Mouse (Mus musculus) forebrain, embryonic 11.5 days (tissue): ENCODE results near the gene Cmklr1. TPM values are rescaled to one million over a fixed set of nuclear protein-coding genes. Genes with fewer than 3 reads are reported as not detected.

Experiments used
- ATAC-seq: fragments of 200-750 bp; cut with Nextera tagmentation; replicated peaks from 2 replicates; pipeline ENCODE4 v1.8.0; 2017; ENCODE audit warnings: moderate TSS enrichment; ENCODE audit not compliant: low FRiP score
- DNase-seq: peaks from one replicate; pipeline ENCODE4 v3.0.0-alpha.2; 2017; ENCODE audit warnings: low spot score
- H3K27ac ChIP-seq: fragments of 300-500 bp; sonication (generic); 2 replicates; pipeline ENCODE4 v1.5.1; 2014; ENCODE audit warnings: low read depth, low read length
- H3K27me3 ChIP-seq: fragments of 300-500 bp; sonication (generic); 2 replicates; pipeline ENCODE4 v1.6.1; 2014; ENCODE audit warnings: mild to moderate bottlenecking, low read length, mixed read lengths; ENCODE audit not compliant: control insufficient read depth, insufficient read depth
- H3K36me3 ChIP-seq: fragments of 300-500 bp; sonication (generic); 2 replicates; pipeline ENCODE4 v1.6.1; 2014; ENCODE audit warnings: mild to moderate bottlenecking, low read length, moderate library complexity, mixed read lengths; ENCODE audit not compliant: control insufficient read depth, insufficient read depth
- H3K4me1 ChIP-seq: fragments of 300-500 bp; sonication (generic); replicated peaks from 2 replicates; pipeline ENCODE4 v1.6.1; 2014; ENCODE audit warnings: low read length, mixed read lengths; ENCODE audit not compliant: control insufficient read depth, insufficient read depth
- H3K4me2 ChIP-seq: fragments of 300-500 bp; sonication (generic); 2 replicates; pipeline ENCODE4 v1.6.1; 2014; ENCODE audit warnings: low read depth, mild to moderate bottlenecking, low read length, moderate library complexity, mixed read lengths; ENCODE audit not compliant: severe bottlenecking
- H3K4me3 ChIP-seq: fragments of 300-500 bp; sonication (generic); 2 replicates; pipeline ENCODE4 v1.5.1; 2014; ENCODE audit warnings: low read depth, low read length
- H3K9ac ChIP-seq: fragments of 300-500 bp; sonication (generic); 2 replicates; pipeline ENCODE4 v1.6.1; 2014; ENCODE audit warnings: low read length
- H3K9me3 ChIP-seq: fragments of 300-500 bp; sonication (generic); 2 replicates; pipeline ENCODE4 v1.6.1; 2016; ENCODE audit warnings: low read length, mixed read lengths; ENCODE audit not compliant: control insufficient read depth
- WGBS: fragments of 180-500 bp; shearing (Covaris S2); extraction: QIAGEN DNeasy Blood & Tissue Kit; methylation state at CpG from one replicate; pipeline ENCODE4 v1.1.7; 2014; 5-methylcytosine and 5-hydroxymethylcytosine counted together
- polyA plus RNA-seq: library from polyadenylated mRNA; unstranded; fragments of >200 nt; fragmentation: Nextera tagmentation; extraction: Ambion mirVana; gene quantifications from 2 replicates; pipeline ENCODE4 v1.2.1, GENCODE M21; 2014

Gene Cmklr1
- polyA plus RNA-seq, 1 experiment from 2014 or later = 1.1 TPM

DNA sequence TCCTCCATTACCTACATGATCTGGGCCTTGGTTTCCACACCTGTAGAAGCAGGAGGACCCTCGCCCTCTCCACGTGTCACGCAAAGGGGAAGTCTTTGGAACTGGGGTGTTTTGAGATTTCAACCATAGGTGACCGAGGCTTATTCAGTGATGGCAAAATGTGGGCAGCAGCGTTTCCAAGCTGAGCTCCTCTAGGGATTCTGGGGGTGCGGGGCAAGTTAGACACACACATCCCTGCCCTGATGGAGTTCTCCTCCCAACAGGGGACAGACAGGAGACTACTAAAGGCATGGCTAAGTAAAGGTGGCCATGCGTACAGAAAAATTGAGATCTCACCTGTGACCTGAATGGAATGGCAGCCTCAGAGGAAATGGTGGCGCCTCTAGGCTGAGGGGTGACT, 41.7 kb downstream of the Cmklr1 start:
- H3K4me2 ChIP-seq = no peak overlapping the region
- H3K4me3 ChIP-seq = no peak overlapping the region
- no peak overlapping the region for H3K27ac ChIP-seq
- H3K4me1 ChIP-seq = no peaks in the 10 kb centered on the region
- ATAC-seq (no peak), DNase-seq (no peak)
- no peak overlapping the region for H3K9ac ChIP-seq
- H3K9me3 ChIP-seq = no peaks in the 10 kb centered on the region
- no peaks in the 10 kb centered on the region for H3K27me3 ChIP-seq
- 81% methylated on average over 8 of the region's 8 CpGs for WGBS
- no peaks in the 10 kb centered on the region for H3K36me3 ChIP-seq

DNA sequence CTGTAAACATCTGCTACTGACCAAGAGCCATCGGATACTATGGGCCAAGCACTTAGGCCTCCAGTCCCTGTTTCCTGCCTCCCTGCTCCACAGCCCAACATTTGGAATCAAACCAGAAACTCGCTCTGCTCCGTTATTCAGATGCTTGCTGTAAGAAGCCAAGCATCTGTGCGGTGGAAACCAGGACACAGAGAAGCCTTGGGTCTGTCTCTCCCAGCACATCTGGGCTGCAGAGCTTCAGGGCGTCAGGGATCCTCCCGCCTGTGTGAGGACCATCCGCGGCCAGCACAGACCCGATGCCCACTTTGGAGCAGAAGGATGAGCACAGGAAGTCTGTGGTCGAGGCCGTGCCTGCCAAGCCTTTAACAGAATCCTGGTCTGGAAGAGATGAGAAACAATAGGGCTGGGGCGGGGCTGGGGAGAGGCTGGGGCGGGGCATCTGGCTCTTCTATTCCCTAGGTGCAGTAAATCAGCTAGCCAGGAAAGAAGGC, 42.2 kb downstream of the Cmklr1 start:
- H3K27ac ChIP-seq = no peak overlapping the region
- WGBS = 33% methylated on average over 13 of the region's 13 CpGs
- no peaks in the 10 kb centered on the region for H3K36me3 ChIP-seq
- no peaks in the 10 kb centered on the region for H3K4me1 ChIP-seq
- no peak for DNase-seq
- no peak overlapping the region for H3K4me3 ChIP-seq
- no peak for ATAC-seq
- no peaks in the 10 kb centered on the region for H3K9me3 ChIP-seq
- H3K27me3 ChIP-seq = no peaks in the 10 kb centered on the region
- no peak overlapping the region for H3K9ac ChIP-seq
- H3K4me2 ChIP-seq = no peak overlapping the region

DNA sequence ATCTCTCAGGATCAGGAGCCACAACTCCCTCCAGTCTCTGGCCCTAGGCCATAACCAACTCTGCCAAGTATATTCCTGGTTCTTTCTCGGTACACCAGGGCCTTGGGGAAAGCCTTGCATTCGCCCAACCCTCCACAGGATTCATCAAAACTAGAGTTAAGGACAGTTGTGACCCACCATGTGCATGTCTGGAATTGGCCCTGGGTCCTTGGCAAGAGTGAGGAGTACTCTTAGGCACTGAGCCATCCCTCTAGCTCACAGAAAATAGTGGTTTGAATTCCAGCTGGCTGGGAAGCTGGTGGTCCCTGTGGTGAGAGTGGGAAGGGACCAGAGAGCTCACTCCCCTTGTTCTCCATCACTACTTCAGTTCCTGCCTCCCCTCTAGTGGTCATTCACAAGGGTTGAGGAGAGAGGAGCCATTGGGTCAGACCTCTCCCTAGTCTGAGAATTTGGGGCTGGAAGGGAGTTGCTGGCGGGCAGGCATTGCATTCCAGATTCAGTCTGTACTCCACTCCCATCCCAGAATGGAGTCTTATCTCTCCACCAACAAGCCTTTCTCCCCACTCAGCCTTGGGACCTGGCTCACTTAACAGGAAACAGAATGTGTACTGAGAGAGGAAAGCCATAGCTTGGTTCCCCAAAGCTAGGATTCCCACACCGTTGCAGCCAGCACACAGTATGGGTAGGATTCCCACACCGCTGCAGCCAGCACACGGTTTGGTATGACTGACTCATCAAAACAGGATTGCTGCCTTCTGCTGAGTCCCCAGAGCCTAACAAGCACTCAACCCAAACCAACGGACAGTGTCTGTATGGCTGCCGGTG, 43.1 kb downstream of the Cmklr1 start:
- 83% methylated on average over 8 of the region's 8 CpGs for WGBS
- no peaks in the 10 kb centered on the region for H3K4me1 ChIP-seq
- no peaks in the 10 kb centered on the region for H3K9me3 ChIP-seq
- no peak overlapping the region for H3K4me3 ChIP-seq
- no peaks in the 10 kb centered on the region for H3K27me3 ChIP-seq
- no peak overlapping the region for H3K27ac ChIP-seq
- no peaks in the 10 kb centered on the region for H3K36me3 ChIP-seq
- H3K4me2 ChIP-seq = no peak overlapping the region
- no peak overlapping the region for H3K9ac ChIP-seq
- ATAC-seq (no peak), DNase-seq (no peak)

DNA sequence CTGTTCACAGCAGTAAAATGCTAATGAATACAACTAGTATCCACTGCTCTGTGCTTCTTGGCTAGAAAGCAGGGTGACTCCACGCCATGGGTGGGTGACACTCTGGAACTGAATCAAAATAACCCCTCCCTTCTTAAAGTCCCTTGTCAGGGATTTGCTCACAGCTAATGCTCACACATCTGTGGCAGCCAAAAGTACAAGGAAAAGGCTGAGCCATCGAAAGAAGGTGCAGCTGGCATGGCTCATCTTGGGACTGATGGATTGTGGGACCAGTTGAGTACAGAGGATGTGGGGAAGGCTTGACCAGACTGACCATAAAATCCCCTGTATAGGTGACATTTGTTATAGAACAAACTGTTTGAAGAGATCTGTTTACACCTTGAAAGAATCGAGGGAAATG, 44.1 kb downstream of the Cmklr1 start:
- ATAC-seq (no peak), DNase-seq (no peak)
- Histone ChIP-seq H3K4me1 (no peaks in the 10 kb centered on the region), H3K9me3 (no peaks in the 10 kb centered on the region), H3K4me2 (no peak overlapping the region), H3K27me3 (no peaks in the 10 kb centered on the region), H3K4me3 (no peak overlapping the region), H3K9ac (no peak overlapping the region), H3K27ac (no peak overlapping the region), H3K36me3 (no peaks in the 10 kb centered on the region)
- 80% methylated on average over 3 of the region's 3 CpGs for WGBS

DNA sequence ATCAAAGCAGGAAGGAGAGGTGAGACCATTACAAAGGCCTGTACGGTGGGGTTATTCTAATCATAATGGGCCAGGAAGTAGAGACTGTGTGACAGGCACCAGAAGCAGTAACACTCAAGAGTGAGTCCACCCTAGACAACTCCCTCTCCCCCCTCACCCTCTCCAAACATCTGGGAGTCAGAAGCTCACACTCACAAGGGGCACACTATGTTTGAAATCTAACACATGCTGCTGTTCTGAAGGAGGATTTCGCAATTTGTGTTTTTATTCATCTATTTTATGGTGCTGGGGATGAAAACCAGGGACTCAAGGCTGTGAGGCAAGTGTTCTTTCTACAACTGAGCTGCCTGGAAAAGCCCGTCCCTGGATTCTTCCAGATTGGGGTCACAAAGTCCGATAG, 45.5 kb downstream of the Cmklr1 start:
- no peaks in the 10 kb centered on the region for H3K9me3 ChIP-seq
- no peak for DNase-seq
- no peaks in the 10 kb centered on the region for H3K36me3 ChIP-seq
- ATAC-seq = no peak
- no peaks in the 10 kb centered on the region for H3K27me3 ChIP-seq
- no peak overlapping the region for H3K9ac ChIP-seq
- no peak overlapping the region for H3K4me2 ChIP-seq
- H3K4me1 ChIP-seq = no peaks in the 10 kb centered on the region
- no peak overlapping the region for H3K4me3 ChIP-seq
- no peak overlapping the region for H3K27ac ChIP-seq
- WGBS = 88% methylated on average over 4 of the region's 4 CpGs

DNA sequence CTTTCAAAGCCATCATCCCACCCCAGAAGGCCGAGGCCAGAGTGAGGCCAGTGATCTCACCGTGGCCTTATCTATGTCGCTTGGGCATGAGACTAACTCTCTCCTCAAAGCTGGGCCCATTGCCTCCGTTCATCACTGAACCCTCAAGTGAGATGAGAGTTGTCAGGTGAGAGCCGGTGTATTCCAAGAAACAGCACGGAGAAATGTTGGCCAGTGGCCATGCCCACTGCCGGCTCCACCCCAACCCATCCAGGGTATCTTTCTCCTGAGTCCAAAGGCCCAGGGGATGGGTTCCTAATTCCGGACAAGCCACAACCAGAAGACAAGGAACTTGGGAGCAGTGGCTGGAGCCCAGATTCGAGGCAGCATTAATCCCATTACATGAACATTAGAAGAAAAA, 46.8 kb downstream of the Cmklr1 start:
- 82% methylated on average over 9 of the region's 9 CpGs for WGBS
- ATAC-seq (no peak), DNase-seq (no peak)
- no peaks in the 10 kb centered on the region for H3K9me3 ChIP-seq
- no peak overlapping the region for H3K4me2 ChIP-seq
- H3K27me3 ChIP-seq = no peaks in the 10 kb centered on the region
- no peak overlapping the region for H3K9ac ChIP-seq
- no peaks in the 10 kb centered on the region for H3K4me1 ChIP-seq
- H3K36me3 ChIP-seq = no peaks in the 10 kb centered on the region
- no peak overlapping the region for H3K4me3 ChIP-seq
- H3K27ac ChIP-seq = no peak overlapping the region

DNA sequence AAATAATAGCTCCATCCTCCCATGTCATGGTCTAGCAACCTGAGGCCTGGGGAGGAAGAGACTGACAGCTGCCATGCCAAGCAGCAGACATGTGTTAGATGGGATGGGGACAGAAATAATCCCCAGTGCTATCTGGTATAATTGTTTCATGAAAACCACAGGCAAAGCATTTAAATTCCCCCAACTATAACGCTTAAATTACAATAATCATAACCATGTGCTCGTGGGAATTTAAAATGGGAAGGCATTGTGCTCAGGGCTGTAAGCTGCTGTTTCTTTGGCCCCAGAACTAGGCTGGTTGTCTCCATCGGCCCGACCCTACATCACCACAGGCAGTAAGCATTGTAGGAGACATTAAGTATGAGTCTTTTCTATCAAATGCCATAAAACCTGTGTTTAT, 49.4 kb downstream of the Cmklr1 start:
- DNase-seq = no peak
- no peaks in the 10 kb centered on the region for H3K9me3 ChIP-seq
- no peak overlapping the region for H3K4me2 ChIP-seq
- H3K9ac ChIP-seq = no peak overlapping the region
- H3K36me3 ChIP-seq = no peaks in the 10 kb centered on the region
- ATAC-seq = no peak
- H3K4me3 ChIP-seq = no peak overlapping the region
- H3K27me3 ChIP-seq = no peaks in the 10 kb centered on the region
- H3K27ac ChIP-seq = no peak overlapping the region
- WGBS = 88% methylated on average over 4 of the region's 4 CpGs
- H3K4me1 ChIP-seq = no peaks in the 10 kb centered on the region

DNA sequence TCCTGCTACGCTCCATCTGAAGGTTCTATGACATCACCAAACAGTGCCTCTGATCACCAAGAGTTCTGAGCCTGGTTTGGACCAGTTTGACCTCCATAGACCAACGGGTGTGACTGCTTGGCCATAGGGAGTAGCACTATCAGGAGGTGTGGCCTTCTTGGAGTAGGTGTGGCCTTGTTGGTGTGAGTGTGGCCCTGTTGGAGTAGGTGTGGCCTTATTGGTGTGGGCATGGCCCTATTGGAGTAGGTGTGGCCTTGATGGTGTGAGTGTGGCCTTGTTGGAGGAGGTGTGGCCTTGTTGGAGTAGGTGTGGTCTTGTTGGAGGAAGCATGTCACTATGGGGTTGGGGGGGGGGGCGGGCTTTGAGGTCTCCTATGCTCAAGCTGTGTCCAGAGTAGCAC, 50.0 kb downstream of the Cmklr1 start:
- H3K27ac ChIP-seq = no peak overlapping the region
- DNase-seq = no peak
- H3K36me3 ChIP-seq = no peaks in the 10 kb centered on the region
- no peaks in the 10 kb centered on the region for H3K27me3 ChIP-seq
- H3K4me3 ChIP-seq = no peak overlapping the region
- WGBS = 69% methylated on average over 3 of the region's 3 CpGs
- H3K4me1 ChIP-seq = no peaks in the 10 kb centered on the region
- H3K9me3 ChIP-seq = no peaks in the 10 kb centered on the region
- H3K4me2 ChIP-seq = no peak overlapping the region
- no peak for ATAC-seq
- no peak overlapping the region for H3K9ac ChIP-seq

DNA sequence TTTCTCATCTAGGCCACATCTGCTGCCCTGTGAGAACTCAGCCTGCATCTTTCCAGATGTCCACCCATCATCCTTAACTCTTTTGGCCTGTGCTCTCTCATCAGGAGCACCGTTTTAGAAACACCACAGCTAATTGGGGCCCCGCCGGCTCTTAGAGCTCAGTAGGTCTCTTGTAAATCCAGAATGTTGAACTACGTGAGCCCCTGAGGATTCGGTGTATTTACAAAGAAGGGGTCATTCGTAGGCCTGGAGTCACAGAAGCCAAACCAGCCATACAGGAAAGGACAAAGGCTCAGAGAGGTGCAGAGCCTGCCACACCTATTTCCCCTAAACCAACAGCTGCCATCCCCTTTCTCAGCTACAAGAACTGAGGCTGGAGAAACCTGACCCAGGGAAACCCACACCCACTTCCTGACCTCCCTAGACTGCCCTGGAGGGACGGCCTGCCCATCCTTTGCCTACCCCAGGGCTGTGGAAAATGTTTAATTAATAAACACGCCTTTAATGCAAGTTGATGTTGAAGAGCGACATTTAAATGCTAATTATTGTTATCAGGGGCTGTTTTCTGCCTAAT, 53.4 kb downstream of the Cmklr1 start:
- Histone ChIP-seq H3K9ac (no peak overlapping the region), H3K9me3 (no peaks in the 10 kb centered on the region), H3K4me3 (no peak overlapping the region), H3K27me3 (no peaks in the 10 kb centered on the region), H3K4me2 (no peak overlapping the region), H3K4me1 (peaks cover 2% of the 10 kb centered on the region; the same call in 1 of the 2 replicates), H3K36me3 (no peaks in the 10 kb centered on the region), H3K27ac (no peak overlapping the region)
- 75% methylated on average over 9 of the region's 9 CpGs for WGBS
- ATAC-seq (no peak), DNase-seq (no peak)
